Mouse (Mus musculus): ENCODE measurements around the gene Ddx54. TPM values are rescaled to one million over a fixed set of nuclear protein-coding genes. Genes with fewer than 3 reads are reported as not detected.

Ddx54 gene
- polyA plus RNA-seq, 1 experiment from 2014 or later: 19.9 TPM

- WGBS: 88% methylated on average over 15 of the region's 15 CpGs
Measured at GRCm38 (mm10) chr5:120627515-120628300, 15.2 kb downstream of the Ddx54 start.

GRCm38 (mm10) chr5:120628624-120629023, 16.1 kb downstream of the Ddx54 start:
- H3K4me2 ChIP-seq (replicated peaks; ENCODE audit: low read depth): no peak overlapping the region
- WGBS: 33% methylated on average over 7 of the region's 7 CpGs
- no peak overlapping the region for H3K27ac ChIP-seq (ENCODE audit: low read depth, low read length)
- peaks cover 42% of the 10 kb centered on the region for H3K36me3 ChIP-seq (ENCODE audit: control insufficient read depth, insufficient read depth)
- TF ChIP-seq CTCF (IDR thresholded peaks at IDR 0.05; ENCODE audit: low read depth): no peak; the same call in 1 of the 2 replicates
- H3K4me3 ChIP-seq (ENCODE audit: low read depth, low read length): no peak overlapping the region
- ATAC-seq: peak; percentile 31; the same call in 1 of the 2 replicates
- no peaks in the 10 kb centered on the region for H3K4me1 ChIP-seq (replicated peaks; ENCODE audit: control insufficient read depth, insufficient read depth, low read length)
- peaks cover 5% of the 10 kb centered on the region; the same call in 1 of the 2 replicates for H3K27me3 ChIP-seq (replicated peaks; ENCODE audit: control insufficient read depth, insufficient read depth, low read length)
- peaks cover 3% of the 10 kb centered on the region; the same call in 1 of the 2 replicates for H3K9me3 ChIP-seq (ENCODE audit: control insufficient read depth)
- H3K9ac ChIP-seq (ENCODE audit: low read depth, low read length): no peak overlapping the region

More at GRCm38 (mm10) chr5:120627515-120628300, 15.2 kb downstream of the Ddx54 start:
- Histone ChIP-seq H3K36me3 (ENCODE audit: control insufficient read depth, insufficient read depth) (peaks cover 50% of the 10 kb centered on the region), H3K4me2 (replicated peaks; ENCODE audit: low read depth) (no peak overlapping the region), H3K9me3 (ENCODE audit: control insufficient read depth) (peaks cover 3% of the 10 kb centered on the region; the same call in 1 of the 2 replicates), H3K4me1 (replicated peaks; ENCODE audit: control insufficient read depth, insufficient read depth, low read length) (no peaks in the 10 kb centered on the region), H3K4me3 (ENCODE audit: low read depth, low read length) (no peak overlapping the region), H3K27me3 (replicated peaks; ENCODE audit: control insufficient read depth, insufficient read depth, low read length) (peaks cover 5% of the 10 kb centered on the region; the same call in 1 of the 2 replicates), H3K27ac (ENCODE audit: low read depth, low read length) (no peak overlapping the region), H3K9ac (ENCODE audit: low read depth, low read length) (no peak overlapping the region)
- no peak for ATAC-seq
- TF ChIP-seq CTCF (IDR thresholded peaks at IDR 0.05; ENCODE audit: low read depth): no peak

GRCm38 (mm10) chr5:120631128-120631527, 18.6 kb downstream of the Ddx54 start:
- H3K4me2 ChIP-seq (replicated peaks; ENCODE audit: low read depth): peak overlapping the region; percentile 32; the same call in 1 of the 2 replicates
- H3K27ac ChIP-seq (ENCODE audit: low read depth, low read length): no peak overlapping the region
- peaks cover 5% of the 10 kb centered on the region; the same call in 1 of the 2 replicates for H3K27me3 ChIP-seq (replicated peaks; ENCODE audit: control insufficient read depth, insufficient read depth, low read length)
- peaks cover 17% of the 10 kb centered on the region for H3K36me3 ChIP-seq (ENCODE audit: control insufficient read depth, insufficient read depth)
- H3K9ac ChIP-seq (ENCODE audit: low read depth, low read length): peak overlapping the region; percentile 17; the same call in 1 of the 2 replicates
- peaks cover 3% of the 10 kb centered on the region; the same call in 1 of the 2 replicates for H3K9me3 ChIP-seq (ENCODE audit: control insufficient read depth)
- 8% methylated on average over 29 of the region's 29 CpGs for WGBS
- no peak for TF ChIP-seq CTCF (IDR thresholded peaks at IDR 0.05; ENCODE audit: low read depth)
- peak overlapping the region; percentile 5; the same call in 1 of the 2 replicates for H3K4me3 ChIP-seq (ENCODE audit: low read depth, low read length)
- H3K4me1 ChIP-seq (replicated peaks; ENCODE audit: control insufficient read depth, insufficient read depth, low read length): no peaks in the 10 kb centered on the region
- no peak for ATAC-seq

GRCm38 (mm10) chr5:120631892-120632291, 19.4 kb downstream of the Ddx54 start:
- H3K9ac ChIP-seq (ENCODE audit: low read depth, low read length): no peak overlapping the region
- no peak overlapping the region for H3K27ac ChIP-seq (ENCODE audit: low read depth, low read length)
- H3K4me1 ChIP-seq (replicated peaks; ENCODE audit: control insufficient read depth, insufficient read depth, low read length): no peaks in the 10 kb centered on the region
- peak; percentile 27; the same call in 1 of the 2 replicates for TF ChIP-seq CTCF (IDR thresholded peaks at IDR 0.05; ENCODE audit: low read depth)
- WGBS: 84% methylated on average over 5 of the region's 5 CpGs
- H3K4me2 ChIP-seq (replicated peaks; ENCODE audit: low read depth): no peak overlapping the region
- H3K4me3 ChIP-seq (ENCODE audit: low read depth, low read length): no peak overlapping the region
- peaks cover 3% of the 10 kb centered on the region; the same call in 1 of the 2 replicates for H3K9me3 ChIP-seq (ENCODE audit: control insufficient read depth)
- peaks cover 5% of the 10 kb centered on the region; the same call in 1 of the 2 replicates for H3K27me3 ChIP-seq (replicated peaks; ENCODE audit: control insufficient read depth, insufficient read depth, low read length)
- H3K36me3 ChIP-seq (ENCODE audit: control insufficient read depth, insufficient read depth): peaks cover 15% of the 10 kb centered on the region
- ATAC-seq: no peak

GRCm38 (mm10) chr5:120634131-120634530, 21.6 kb downstream of the Ddx54 start, which contains the start of gene Cfap73:
Gene Cfap73, minus strand, starts transcription at chr5:120634235.
- Histone ChIP-seq H3K27ac (ENCODE audit: low read depth, low read length) (no peak within 1 kb of the TSS), H3K4me3 (ENCODE audit: low read depth, low read length) (no peak within 1 kb of the TSS), H3K9ac (ENCODE audit: low read depth, low read length) (no peak within 1 kb of the TSS), H3K36me3 (ENCODE audit: control insufficient read depth, insufficient read depth) (no peaks in the 10 kb centered on the region), H3K27me3 (replicated peaks; ENCODE audit: control insufficient read depth, insufficient read depth, low read length) (peaks cover 5% of the 10 kb centered on the region; the same call in 1 of the 2 replicates), H3K4me2 (replicated peaks; ENCODE audit: low read depth) (no peak within 1 kb of the TSS), H3K4me1 (replicated peaks; ENCODE audit: control insufficient read depth, insufficient read depth, low read length) (no peaks in the 10 kb centered on the region), H3K9me3 (ENCODE audit: control insufficient read depth) (peaks cover 3% of the 10 kb centered on the region; the same call in 1 of the 2 replicates)
- 40% methylated on average over 9 of the region's 9 CpGs for WGBS
- no peak for ATAC-seq
- no peak for TF ChIP-seq CTCF (IDR thresholded peaks at IDR 0.05; ENCODE audit: low read depth)

- no peak for TF ChIP-seq CTCF (IDR thresholded peaks at IDR 0.05; ENCODE audit: low read depth)
- Histone ChIP-seq H3K9me3 (ENCODE audit: control insufficient read depth) (peaks cover 3% of the 10 kb centered on the region; the same call in 1 of the 2 replicates), H3K27me3 (replicated peaks; ENCODE audit: control insufficient read depth, insufficient read depth, low read length) (peaks cover 5% of the 10 kb centered on the region; the same call in 1 of the 2 replicates), H3K4me2 (replicated peaks; ENCODE audit: low read depth) (no peak overlapping the region), H3K36me3 (ENCODE audit: control insufficient read depth, insufficient read depth) (no peaks in the 10 kb centered on the region), H3K27ac (ENCODE audit: low read depth, low read length) (no peak overlapping the region), H3K9ac (ENCODE audit: low read depth, low read length) (no peak overlapping the region), H3K4me3 (ENCODE audit: low read depth, low read length) (no peak overlapping the region), H3K4me1 (replicated peaks; ENCODE audit: control insufficient read depth, insufficient read depth, low read length) (no peaks in the 10 kb centered on the region)
- ATAC-seq: no peak
- WGBS: 46% methylated on average over 5 of the region's 5 CpGs
Measured at GRCm38 (mm10) chr5:120634860-120635259, 22.3 kb downstream of the Ddx54 start.
